Mouse (Mus musculus) testis, postnatal 10 days (tissue): ENCODE results near the gene G3bp2.
A peak's percentile ranks its signal among the peaks of the same experiment; 100 is the strongest.

Source experiments
- DNase-seq: peaks from one replicate; pipeline ENCODE4 v3.0.0; 2021; ENCODE audit warnings: low spot score

The G3bp2 gene

GRCm38 (mm10) chr5:92098351-92099109 lies 15.0 kb upstream of the G3bp2 start:
- DNase-seq, result no peak

- DNase-seq, result no peak
Observed at GRCm38 (mm10) chr5:92097779-92098178, 14.3 kb upstream of the G3bp2 start.

GRCm38 (mm10) chr5:92096786-92097185 lies 13.3 kb upstream of the G3bp2 start:
- no peak for DNase-seq

DNA sequence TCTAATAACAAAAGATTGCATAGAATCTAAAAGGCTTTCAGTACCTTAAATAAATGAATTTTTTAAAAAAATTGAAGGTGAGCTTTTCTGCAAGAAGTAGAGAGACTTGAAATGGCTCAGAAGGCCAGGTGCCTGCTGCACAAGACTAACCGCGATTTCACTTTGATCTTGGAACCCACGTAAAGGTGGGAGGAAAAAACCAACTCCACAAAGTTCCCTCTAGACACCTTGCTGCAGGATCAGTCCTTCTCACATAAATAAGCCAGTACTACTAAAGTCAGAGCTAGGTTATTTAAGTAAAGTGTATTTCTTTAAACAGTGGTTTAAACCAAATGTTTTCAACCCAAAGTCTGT lies 10.5 kb upstream of the G3bp2 start:
- no peak for DNase-seq

- DNase-seq, result no peak
Observed at GRCm38 (mm10) chr5:92093263-92094061, 9.9 kb upstream of the G3bp2 start.

DNA sequence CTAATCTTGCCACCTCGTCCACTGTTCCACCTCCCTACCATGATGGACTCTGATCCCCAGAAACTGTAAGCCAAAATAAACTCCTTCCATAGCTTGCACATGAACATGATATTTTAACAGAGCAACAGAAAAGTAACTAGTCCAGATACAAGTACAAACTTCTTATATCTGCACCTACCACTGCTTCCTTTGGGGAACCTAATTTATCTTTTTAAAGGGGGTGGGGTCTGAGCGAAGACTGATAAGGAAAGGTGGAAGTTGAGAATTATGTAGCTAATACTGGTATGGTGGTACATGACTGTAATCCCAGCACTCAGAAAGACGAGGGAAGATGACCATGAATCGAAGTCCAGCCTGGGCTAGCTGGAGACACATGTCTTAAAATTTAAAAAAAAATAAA lies 4.0 kb upstream of the G3bp2 start:
- DNase-seq, result no peak

- DNase-seq, result no peak
Observed at GRCm38 (mm10) chr5:92085821-92086550, 2.5 kb upstream of the G3bp2 start.

DNA sequence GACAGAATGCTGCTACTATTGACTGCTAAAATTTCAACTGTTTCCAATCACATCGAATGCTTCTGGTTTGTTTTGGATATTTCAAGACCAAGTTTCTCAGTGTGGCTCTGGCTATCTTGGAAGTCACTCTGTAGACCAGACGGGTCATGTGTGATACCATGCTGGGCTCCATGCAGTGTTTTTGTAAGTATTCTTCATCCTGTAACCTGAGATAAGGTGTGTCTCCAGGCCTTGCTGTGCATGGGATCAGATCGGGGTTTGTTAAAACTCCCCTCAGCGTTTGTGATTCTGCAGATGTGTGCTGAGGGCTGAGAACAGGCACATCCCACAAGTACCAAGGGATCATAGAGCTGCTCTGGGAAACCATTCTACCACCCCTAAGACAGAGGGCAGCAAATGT lies 1.7 kb upstream of the G3bp2 start:
- no peak for DNase-seq

DNA sequence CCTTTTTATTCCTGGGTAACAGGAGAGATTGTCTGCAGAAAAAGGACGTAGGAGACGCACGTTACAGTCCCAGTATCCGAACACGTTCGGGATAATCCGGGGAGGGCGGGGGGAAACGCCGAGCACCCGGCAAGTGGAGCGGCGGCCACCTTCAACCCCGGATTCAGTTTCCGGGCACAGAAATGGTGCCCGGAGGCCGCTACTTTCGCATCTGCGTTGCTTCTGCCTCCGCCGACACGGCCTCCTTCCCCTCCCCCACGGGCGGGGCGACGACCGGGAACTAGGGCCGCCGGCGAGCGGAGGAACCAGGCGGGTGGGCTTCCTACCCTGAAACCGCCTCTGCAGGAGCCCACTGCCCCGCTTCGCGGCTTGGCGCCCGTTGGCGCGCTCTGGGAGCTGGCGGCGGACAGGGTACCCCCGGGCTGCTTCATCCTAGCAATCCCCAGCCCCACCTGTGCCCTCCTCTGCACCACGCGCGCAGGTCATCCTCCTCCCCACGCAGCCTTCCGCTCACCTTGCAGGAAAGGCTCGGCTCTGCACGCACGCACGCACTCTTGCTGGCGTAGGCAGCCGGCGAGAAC lies 608 bp downstream of the G3bp2 start:
- DNase-seq, result peak; percentile 84

GRCm38 (mm10) chr5:92081326-92081725 lies 2.2 kb downstream of the G3bp2 start:
- no peak for DNase-seq

GRCm38 (mm10) chr5:92080400-92080799 lies 3.1 kb downstream of the G3bp2 start:
- no peak for DNase-seq

GRCm38 (mm10) chr5:92079304-92079703 lies 4.2 kb downstream of the G3bp2 start:
- no peak for DNase-seq

DNA sequence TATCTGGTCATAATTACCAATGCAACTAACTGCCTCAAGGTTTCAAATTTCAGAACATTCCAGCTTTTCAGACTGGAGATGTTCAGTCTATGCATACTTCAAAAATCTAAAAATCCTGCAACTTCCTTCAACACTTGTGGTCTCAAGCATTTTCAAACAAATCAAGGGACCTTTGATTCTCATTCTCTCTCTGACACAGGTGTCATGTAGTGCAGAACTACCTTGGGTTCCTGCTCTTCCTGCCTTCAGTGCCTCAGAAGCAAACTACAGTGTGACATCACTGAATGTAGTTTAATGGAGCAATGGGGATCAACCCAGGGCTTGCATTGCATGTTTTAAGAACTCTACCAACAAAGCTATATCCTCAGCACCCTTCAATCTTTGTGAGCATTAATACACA lies 4.8 kb downstream of the G3bp2 start:
- DNase-seq, result no peak

GRCm38 (mm10) chr5:92076273-92076672 lies 7.2 kb downstream of the G3bp2 start:
- no peak for DNase-seq

DNA sequence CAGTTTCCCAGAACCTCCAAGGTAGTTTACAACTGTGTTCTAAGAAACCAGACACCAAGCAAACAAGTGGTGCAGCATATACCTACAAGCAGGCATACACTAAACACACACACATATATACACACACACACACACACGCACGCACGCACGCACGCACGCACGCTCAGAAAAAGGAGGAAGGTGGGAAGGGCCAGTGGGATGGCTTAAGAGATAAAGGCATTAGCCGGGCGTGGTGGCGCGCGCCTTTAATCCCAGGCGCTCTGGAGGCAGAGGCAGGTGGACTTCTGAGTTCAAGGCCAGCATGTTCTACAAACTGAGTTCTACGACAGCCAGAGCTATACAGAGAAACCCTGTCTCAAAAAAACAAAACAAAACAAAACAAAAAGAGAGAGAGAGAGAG lies 9.5 kb downstream of the G3bp2 start:
- DNase-seq, result no peak

GRCm38 (mm10) chr5:92063192-92063591 lies 20.3 kb downstream of the G3bp2 start:
- DNase-seq, result no peak

DNA sequence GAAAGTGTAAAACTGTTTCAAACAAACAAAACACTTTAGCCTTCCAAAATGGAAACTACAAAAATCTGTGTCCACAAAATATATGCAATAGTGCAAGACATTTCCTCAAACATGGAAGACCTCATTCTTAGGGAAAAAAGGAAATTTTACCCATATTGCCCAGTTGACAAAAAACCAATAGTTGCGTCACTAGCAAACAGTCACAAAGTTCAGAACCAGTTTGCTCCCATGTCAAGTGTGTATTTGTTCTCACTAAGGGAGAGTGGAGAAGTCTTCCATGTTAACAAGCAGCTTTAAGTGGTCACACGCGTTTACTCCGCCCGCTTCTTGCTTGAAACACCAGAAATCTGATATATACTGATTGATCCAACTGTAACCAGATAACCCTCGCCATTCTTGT lies 30.7 kb downstream of the G3bp2 start:
- DNase-seq, result no peak

DNA sequence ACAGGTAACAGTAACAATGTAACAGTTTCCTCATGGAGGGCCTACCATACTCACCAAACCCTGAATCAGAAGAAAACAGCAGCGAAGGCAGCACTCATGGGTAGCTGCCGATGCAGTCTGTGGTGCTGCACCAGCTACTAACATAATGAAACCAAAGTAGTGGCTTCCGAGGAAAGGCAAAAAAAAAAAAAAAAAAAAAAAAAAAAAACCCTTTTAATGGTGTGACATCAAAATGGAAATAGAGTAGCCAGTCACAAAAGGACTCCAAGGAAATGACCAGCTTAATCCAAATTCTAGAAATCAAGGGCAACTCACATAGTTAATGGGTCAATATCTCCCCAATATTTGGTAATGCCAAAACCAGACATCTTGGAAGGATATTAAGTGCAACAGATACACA lies 33.1 kb downstream of the G3bp2 start:
- no peak for DNase-seq

DNA sequence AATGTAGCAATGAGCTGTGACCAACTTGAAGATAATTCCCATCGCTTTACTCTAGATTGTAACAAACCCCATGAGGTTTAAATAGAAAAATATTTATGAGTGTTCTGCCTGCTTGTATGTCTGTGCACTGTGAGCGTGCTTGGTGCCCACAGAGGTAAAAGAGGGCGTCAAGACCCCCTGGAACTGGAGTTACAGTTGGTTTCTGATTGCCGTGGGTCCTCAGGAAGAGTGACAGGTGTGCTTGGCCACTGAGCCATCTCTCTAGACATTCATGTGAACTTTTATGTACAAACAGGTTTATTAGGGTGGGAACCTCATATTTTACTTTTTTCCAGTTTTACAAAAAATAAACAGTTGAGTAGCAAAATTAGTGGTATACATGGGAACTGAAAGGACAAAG lies 39.7 kb downstream of the G3bp2 start, which contains the start of gene Cdkl2:
TSS of gene Cdkl2 (minus strand) at position 101 of the 400 bp plus-strand sequence.
- no peak for DNase-seq

- DNase-seq, result peak; percentile 96
Observed at GRCm38 (mm10) chr5:92042377-92043348, 40.9 kb downstream of the G3bp2 start.

- DNase-seq, result no peak
Observed at GRCm38 (mm10) chr5:92019960-92020359, 63.6 kb downstream of the G3bp2 start.
